Mouse (Mus musculus): ENCODE results near the gene Camk1g.

The Camk1g gene

DNA sequence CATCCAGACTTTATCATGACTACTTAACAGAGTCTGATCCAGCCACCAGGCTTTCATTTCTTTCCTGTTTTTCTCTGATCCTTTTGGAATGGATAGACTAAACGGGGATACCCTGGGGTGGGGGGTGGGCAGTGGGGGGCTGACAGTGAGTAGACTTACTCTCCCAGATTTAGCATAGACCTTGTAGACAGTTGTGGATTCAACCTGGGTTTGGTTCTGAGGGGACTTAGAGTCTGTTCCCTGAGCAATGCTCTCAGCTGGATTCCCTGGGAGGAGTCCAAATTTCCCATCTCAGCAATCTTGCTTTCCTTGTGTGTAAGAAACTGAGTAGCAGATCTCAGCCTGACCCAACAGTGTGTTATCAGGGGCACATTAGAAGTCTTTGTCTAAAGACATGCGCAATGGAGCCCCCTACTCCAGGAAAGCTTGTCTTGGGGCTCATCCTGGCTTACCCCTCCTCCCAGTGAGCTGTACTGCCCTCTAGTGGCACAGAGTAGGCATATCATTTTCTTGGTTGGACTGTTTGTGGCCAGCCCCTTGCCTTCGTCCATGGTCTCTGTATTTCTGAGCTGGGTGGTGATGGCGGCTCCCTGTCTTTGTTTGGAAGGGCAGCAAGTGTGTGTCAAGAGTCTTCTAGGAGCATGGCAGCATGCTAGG lies 6.5 kb upstream of the Camk1g start:
- in situ Hi-C loops (cut with MboI; ENCODE audit: low sequenced_read_pairs), result loop anchor here (10.0 kb wide), 1 partner anchor 122 kb away; no protein-coding TSS in a partner anchor

DNA sequence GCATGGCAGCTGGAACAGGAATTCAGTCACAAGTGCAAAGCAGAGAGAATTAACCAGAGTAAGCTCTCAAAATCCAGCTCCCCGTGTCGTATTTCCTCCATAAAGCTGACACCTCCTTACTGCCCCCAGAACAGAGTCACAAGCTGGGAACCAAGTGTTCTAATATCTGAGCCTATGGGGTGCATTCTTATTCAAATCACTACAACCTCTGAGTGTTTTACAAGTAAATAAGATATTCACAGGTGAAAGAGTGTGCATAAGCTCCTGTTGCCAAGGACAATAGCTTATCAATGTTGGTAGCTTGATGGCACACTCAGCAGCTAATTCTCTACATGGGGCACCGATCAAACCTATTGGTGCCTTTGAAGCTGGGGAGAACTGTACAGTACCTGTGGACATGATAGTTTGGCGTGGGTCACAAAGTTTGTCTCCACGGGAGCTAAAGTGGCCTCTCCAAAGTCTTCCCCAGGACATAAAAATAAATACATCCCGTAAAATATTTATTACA lies 3.9 kb upstream of the Camk1g start:
- in situ Hi-C loops (cut with MboI; ENCODE audit: low sequenced_read_pairs), result loop anchor here (10.0 kb wide), 1 partner anchor 119 kb away; no protein-coding TSS in a partner anchor

DNA sequence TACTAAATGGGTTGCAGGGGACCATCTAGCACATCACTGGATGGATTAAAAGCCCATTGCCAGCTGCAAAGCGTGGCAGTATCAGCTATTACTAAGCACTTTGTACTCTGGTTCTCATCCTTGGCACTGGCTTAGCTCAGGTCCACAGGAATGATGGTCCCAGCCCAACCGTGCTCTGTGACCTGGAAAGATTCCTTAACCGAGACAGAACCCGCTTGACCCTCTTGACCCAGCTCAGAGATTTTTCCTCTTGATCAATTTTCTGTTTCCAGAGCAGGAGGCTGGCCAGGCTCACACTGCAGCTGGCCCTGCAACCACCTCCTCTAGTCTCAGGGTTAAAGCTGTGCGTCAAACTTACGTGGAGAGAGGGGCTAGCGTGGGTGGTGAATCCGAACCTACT lies 1.0 kb downstream of the Camk1g start:
- in situ Hi-C loops (cut with MboI; ENCODE audit: low sequenced_read_pairs), result no loop called here

DNA sequence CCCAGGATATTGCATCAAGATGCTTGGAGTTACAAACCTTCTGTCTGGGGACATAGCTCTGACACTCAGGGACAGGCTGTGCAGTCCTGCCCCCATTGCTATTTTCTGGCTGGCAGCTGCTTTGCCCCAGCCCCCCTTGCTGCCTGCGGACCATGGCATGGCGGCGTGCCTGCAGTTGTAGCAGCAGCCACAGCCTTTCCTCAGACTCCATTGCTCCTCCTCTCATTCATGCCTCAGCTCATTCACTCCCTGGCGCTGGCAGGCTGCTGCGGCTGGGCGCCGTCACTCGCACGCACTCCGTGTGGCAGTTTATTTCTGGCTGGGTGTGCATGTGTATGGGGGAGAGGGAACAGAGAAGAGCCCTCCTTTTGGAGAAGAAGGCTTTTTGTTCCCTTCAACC lies 2.0 kb downstream of the Camk1g start:
- in situ Hi-C loops (cut with MboI; ENCODE audit: low sequenced_read_pairs), result no loop called here

DNA sequence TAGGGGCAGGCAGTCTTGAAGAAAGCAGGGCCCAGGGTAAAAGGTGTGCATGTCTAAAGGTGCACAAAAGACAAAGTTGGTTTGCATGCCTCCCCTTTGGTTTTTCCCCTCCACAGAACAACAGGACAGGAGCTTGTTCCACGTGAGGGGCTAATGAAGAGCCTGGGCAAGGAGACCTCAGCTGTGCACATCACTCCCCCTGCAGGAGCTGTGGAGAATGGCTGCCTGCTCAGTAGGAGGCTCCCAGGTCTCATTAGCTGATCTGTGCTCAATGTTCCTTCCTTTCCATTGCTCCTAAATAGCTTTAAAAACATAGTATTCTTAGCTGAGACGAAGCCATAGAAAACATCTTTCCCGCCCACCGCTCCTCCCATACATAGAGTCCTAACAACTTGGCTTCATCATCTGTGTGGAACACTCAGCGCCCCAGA lies 6.3 kb downstream of the Camk1g start:
- in situ Hi-C loops (cut with MboI; ENCODE audit: low sequenced_read_pairs), result no loop called here

DNA sequence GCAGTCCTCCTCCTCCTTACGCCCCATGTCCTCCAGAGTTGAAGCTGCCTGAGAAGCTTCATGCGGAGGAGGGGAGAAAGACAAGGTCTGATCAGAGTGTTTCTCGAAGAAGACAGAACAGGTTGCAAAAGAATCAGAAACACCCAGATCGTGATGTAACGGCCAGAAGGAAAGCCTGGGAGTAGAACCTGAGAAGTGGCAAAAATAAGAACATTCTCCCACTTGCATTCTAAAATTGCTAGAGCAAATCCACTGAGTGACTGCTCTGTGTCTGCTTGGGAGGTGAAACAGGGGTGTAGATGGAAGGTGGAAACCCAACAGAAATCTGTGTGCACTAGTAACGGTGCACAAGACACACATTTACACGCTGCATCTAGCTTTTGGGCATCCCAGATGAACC lies 8.0 kb downstream of the Camk1g start:
- in situ Hi-C loops (cut with MboI; ENCODE audit: low sequenced_read_pairs), result no loop called here

DNA sequence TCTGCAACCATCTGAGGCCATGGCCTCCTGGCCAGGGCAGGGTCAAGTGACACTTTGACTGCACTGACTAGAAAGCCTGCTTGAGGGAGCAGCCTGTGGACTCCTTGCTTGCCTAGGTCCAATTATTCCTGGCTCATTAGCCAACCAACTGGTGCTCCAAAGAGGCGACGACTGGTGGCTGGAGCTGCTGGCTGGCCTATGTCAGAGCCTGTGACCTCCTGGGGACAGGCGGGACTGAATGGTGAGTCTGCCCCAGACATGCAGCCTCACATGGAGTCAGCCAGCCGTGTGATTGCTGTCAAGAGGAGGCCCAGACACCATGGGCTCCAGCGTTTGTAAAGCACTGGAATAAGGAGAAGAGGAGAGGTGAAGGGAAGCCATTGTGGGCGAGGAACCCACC lies 8.9 kb downstream of the Camk1g start:
- in situ Hi-C loops (cut with MboI; ENCODE audit: low sequenced_read_pairs), result no loop called here

DNA sequence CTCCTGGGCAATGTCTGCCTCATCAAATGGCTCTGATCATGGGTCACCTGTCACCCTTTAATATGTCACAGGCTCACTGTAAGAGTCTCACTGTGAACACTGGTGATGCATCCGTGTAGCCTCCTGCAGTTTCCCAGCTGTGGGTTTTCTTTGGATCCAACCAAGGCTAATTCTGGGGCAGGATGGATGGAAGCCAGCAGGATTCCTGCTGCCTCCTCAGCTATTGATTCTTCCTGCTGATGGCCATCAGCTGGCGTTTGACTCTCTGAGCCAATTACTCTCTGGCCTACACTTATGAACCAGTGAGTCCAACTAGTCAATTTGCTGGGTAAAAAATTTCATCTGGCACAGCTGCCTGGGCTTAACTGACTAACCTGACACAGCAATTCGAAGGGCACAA lies 10.9 kb downstream of the Camk1g start:
- in situ Hi-C loops (cut with MboI; ENCODE audit: low sequenced_read_pairs), result no loop called here

DNA sequence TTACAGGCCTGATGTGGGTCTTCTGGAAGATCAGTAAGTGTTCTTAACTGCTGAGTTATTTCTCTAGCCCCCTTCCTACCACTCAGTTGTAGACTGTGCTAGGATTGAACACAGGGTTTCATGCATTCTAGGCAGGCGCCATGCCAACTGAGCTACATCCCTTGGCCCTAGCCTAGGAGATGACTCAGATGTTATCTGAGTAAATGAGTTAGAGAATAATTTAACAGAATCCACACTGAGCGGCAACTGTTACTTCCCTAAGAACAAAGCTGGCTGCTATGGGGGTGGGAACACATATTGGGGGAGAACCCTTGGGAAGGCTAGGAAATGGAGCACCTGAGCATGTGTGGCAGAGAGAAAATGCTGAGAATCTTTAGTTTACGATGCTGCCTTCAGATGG lies 18.5 kb downstream of the Camk1g start:
- in situ Hi-C loops (cut with MboI; ENCODE audit: low sequenced_read_pairs), result no loop called here

DNA sequence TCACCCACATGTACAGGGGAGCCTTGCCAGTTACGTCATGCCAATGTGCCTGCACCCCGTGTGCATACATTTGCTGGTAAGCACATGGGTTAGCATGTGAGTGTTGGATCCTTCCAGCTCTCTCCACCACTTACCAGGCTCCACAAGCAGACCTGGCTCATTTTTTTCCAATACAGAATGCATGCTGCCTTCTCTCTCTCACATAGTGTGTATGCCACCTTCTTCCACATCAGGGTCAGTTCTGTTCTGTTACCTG lies 19.6 kb downstream of the Camk1g start:
- in situ Hi-C loops (cut with MboI; ENCODE audit: low sequenced_read_pairs), result no loop called here

DNA sequence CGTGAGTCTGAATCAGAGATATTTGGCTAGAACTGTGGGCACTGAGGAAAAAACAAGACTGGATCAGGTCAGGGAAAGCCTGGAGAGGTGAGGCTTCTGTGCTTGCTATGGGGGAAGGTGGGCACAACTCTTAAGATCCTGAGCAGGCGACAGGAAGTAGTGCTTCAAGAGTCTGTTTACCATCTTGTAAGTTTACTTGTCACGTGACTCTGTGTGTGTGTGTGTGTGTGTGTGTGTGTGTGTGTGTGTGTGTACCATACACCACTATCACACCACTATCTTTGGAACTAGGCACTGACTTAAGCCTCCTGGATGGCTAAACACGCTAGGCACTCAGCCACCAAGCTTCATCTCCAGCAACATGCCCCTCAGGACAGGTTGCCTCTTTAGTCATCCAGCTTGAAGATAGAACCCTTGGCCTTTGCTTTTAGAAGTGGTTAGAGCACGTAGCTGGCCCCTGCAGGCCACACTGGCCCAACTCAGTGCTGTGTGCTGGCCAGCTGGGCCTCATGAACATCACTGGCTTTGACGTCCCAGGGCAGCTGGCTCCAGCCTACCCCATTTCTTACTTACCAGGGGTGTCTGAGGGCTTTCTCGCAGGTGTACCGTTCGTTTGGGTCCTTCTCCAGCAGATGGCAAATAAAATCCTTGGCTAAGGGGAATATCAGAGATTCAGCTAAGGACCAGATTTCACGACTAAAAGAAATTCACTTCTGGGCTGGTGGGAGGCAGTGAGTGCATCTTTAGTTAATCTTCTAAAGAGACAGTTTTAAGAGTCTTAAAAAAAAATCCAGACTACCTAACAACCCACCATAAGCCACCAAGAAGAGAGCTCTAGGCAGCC lies 20.2 kb downstream of the Camk1g start:
- in situ Hi-C loops (cut with MboI; ENCODE audit: low sequenced_read_pairs), result no loop called here

DNA sequence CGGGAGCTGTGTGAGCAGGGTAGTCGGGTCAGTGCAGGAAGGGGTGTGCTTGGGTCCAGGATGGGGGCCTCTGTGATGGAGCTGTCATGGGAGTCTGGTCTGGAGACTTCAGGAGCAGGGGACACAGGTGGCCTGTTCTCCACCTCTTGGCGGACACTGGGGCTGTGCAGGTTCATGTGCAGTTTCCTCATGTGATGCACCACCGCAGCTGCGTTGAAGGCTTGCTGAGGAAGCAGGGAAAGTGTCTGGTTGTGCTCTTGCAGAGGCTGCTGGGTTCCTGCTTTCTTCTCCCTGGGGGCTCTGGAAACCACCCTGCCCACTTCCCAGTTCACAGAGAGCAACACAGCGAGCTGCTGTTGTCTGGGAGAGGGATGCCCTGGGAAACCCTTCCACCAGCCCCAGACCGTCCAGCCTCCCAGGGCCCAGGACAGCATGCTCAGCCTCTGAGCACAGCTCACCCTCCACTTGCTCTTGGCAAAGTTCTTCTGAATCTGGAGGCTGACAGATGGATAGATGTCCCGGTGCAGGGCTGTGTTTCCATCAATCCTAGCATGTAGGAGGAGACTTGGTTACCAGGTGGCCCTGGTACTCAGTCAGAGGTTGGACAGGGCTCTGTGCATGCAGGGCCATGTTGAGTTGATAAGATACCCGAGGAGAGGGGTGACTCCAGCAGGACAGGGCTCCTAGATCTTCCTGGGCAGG lies 21.7 kb downstream of the Camk1g start:
- in situ Hi-C loops (cut with MboI; ENCODE audit: low sequenced_read_pairs), result no loop called here

DNA sequence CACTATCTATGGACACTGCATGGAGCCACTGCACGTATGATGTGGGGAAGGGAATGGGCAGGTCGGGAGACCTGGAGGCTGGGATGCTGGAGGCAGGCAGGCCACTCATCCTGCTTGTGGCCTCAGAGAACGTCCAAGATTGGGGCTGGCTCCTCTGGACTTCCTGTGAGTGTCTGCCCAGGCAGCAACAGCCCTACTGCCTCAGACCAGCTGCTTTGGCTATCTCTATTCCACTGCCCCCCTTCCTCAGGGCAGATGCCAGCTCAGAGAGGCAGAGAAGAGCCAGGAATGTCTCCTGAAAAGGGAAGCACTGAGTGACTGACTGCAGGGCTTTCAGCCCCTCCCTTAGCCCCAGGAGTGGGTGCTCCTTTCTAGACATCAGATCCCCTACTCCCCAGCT lies 23.2 kb downstream of the Camk1g start:
- in situ Hi-C loops (cut with MboI; ENCODE audit: low sequenced_read_pairs), result no loop called here

DNA sequence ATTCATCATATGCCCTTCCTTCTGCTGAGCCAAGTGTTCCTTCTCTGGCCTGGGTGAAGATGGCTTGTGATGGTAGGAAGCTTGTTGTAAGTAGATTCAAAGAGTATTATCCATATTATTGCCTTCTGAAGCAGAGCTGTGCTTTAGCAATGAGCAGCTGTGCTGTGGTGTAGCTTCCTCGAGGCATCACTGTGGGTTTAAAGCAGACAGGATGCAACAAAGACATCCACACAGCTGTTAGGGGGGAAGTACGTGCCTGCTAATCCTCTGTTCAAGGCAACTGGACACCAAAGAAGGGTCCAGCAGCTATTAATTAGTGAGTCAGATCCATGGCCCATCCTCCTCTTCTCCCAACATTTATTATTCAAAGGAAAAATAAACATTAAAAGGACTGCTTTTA lies 25.1 kb downstream of the Camk1g start:
- in situ Hi-C loops (cut with MboI; ENCODE audit: low sequenced_read_pairs), result no loop called here

DNA sequence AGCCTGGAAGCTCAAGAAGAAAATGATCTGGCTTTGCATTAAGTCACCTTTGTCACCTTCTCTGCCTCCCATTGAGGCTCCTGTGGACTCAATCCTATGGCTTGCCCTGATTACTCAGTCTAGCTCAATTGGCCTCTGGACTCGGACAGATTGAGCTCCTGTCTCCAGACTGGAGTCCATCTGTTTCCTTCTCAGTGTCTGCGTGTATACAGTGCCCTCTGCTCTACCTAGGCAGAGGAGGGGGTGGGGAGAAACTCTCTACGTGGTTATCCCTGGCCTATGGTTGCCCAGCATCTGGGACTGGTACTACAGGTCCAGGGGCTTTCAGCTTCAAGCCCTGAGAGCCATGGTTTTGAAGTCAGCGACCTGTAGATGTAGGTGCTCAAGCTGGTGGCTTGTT lies 26.2 kb downstream of the Camk1g start:
- in situ Hi-C loops (cut with MboI; ENCODE audit: low sequenced_read_pairs), result no loop called here

DNA sequence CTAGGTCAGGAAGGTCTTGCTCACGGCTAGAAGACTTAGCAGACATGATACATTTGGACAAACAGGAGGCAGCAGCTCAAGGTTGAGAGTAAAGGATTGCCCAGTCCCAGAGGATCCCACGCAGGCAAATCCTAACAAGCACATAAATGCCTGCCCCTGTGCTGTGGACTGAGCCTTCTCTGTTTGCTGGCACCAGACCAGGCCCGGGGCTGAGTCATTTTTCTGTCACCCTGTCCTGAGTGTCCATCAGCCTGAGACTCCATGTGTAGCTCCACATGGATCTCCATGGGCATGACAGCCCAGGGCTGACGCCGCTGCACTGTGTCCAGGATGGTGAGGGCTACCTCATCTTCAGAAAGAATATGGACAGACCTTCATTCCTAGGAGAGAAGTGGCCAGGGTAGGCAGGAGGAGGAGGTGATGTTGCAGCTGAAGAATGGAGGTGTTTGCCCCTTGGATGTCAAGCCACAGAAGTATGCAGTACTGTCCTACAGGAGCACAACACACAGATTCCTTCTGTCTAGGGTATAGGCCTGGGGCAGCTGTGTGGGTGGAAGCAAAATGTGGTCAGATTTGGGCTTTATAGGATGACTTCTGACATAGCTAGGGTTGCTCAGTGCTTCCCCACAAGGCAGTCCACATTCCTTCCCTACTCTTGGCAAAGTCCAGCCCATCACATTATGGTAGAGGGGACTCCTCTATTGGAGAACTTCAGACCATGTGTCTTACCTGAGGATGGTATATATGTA lies 27.7 kb downstream of the Camk1g start:
- in situ Hi-C loops (cut with MboI; ENCODE audit: low sequenced_read_pairs), result no loop called here

DNA sequence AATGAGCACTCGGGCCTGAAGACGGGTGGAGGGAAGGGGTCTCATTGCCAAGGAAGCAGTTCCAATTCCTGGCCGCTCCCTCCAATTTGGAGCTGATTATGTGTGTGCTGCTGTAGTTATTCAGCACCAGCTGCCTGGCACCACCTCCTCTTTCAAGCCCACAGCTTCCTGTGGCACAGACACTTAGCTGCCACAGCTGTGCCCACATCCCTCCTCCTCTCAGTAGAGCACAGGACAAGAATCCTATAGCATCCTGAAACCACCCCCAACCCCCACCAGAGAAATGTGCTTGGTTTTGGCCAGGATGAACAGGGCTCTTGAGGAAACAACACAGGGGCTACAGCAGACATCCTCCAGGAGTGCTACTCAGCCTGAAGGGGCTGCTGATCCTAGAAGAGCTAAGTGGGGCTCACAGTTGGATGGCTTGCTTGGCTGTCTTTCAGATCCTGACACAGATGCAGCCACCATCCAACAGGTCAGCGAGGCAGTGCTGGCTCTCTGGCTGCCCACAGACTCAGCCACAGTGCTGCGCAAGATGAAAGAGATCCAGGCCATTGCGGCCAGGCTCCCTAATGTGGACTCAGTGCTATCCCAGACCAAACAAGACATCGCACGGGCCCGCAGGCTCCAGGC lies 31.6 kb downstream of the Camk1g start:
- in situ Hi-C loops (cut with MboI; ENCODE audit: low sequenced_read_pairs), result no loop called here

DNA sequence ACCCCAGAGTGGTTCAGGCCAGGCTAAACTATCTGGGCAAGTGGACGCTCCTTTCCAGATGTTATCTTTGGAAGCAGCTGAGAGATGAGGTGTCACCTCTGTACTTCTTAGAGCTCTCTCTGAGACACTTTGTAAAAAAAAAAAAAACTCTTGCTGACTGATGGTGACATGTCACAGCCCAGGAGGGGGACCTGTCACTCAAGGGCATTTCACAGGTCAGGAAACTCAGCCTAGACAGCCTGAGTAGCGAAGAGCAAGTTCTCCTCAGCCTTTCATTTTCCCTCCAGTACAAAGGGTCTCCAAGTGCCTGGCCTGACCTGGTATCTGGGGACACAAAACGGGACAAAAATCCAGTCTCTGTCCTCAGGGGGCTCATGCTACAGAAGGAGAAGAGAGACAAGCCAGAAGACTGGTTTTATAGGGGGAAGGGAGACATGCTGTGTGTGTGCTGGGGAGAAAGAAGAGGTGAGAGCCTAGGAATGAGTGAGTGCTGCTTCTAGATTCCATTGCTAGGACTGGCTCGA lies 32.2 kb downstream of the Camk1g start:
- in situ Hi-C loops (cut with MboI; ENCODE audit: low sequenced_read_pairs), result no loop called here

DNA sequence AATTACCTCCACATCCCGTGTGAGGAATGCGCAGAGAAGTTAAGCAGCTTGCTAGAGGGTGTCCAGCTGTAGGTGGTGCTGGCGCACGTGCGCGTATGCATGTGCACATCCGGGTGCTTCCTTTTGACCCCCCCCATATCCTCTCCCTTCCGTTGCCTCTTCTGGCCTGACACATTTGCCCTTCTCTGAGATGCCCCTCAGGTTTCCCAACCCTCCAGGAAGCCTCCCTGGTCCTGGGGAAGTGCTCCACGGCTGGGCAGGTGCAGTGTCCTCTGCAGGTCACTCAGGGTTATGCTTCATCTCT lies 33.1 kb downstream of the Camk1g start:
- in situ Hi-C loops (cut with MboI; ENCODE audit: low sequenced_read_pairs), result no loop called here

DNA sequence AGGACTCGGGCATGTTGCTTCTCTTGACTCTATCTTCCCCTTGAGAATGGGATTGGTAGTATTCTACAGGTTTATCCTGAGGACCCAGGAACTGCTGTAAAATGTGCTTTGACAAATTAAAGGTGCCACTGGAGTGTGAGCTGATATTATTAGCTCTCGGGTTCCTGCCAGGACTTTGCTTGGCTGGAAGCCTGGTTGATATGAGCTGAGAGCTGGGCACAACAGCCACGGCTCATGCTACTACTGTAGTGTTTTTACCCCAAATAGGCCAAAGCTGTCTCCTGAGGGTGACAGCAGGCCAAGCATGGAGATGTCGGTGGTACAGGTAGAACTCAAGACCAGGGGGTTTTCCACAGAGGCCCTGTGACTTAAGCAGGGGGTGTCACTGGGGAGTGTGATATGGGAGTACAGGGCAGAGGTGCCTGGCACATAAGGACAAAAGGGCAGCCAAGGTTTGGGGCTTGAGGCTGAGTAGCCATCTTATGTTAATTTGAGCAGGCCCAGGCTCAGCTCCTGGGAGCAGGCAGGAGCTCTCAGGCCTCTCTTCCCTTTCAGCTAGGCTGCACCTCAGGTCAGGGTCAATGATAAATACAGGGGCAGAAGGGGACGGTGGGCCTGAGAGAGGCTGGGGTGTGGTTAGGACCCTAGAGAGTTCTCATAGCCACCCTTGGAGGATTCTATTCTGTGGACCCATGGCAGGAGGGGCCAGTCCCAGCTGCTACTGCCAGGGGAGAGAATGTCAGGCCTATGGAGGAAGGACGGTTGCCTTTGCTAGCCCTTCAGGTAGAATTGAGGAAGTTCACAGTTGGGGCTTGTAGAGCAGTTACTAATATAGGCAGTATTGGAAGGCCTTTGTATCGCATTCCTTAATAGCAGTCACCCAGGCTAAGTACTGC lies 33.7 kb downstream of the Camk1g start:
- in situ Hi-C loops (cut with MboI; ENCODE audit: low sequenced_read_pairs), result no loop called here

Data from CH12F3 (cell line).